Mouse (Mus musculus) heart, postnatal 0 days (tissue): ENCODE data around the gene Pbx2.

Source experiments
- CTCF ChIP-seq: IDR thresholded peaks from 2 replicates; pipeline ENCODE4 v1.5.1; 2016; ENCODE audit warnings: antibody characterized with exemption, control low read depth, low read depth
- EP300 ChIP-seq: IDR thresholded peaks from 2 replicates; pipeline ENCODE4 v1.6.1; 2016; ENCODE audit warnings: antibody characterized with exemption, low read depth

- TF ChIP-seq CTCF (no peak), EP300 (no peak)
Observed at GRCm38 (mm10) chr17:34578070-34578469, 13.0 kb upstream of the Pbx2 start.
